Mouse (Mus musculus): ENCODE data around the gene Cdx4. TPM values are rescaled to one million over a fixed set of nuclear protein-coding genes. Genes with fewer than 3 reads are reported as not detected.

Gene Cdx4
- polyA plus RNA-seq, 1 experiment from 2014 or later = not detected

GRCm38 (mm10) chrX:103325900-103326299, 4.7 kb downstream of the Cdx4 start:
- ATAC-seq = no peak
- H3K27me3 ChIP-seq (replicated peaks; ENCODE audit: control insufficient read depth, insufficient read depth, low read length) = peaks cover 45% of the 10 kb centered on the region

GRCm38 (mm10) chrX:103329386-103329785, 8.2 kb downstream of the Cdx4 start:
- 70% methylated on average over 8 of the region's 8 CpGs for WGBS
- Histone ChIP-seq H3K36me3 (ENCODE audit: control insufficient read depth, insufficient read depth) (no peaks in the 10 kb centered on the region), H3K27ac (ENCODE audit: low read length) (no peak overlapping the region), H3K4me1 (replicated peaks; ENCODE audit: control insufficient read depth, insufficient read depth, low read length) (no peaks in the 10 kb centered on the region), H3K9ac (replicated peaks; ENCODE audit: low read depth, low read length) (no peak overlapping the region), H3K27me3 (replicated peaks; ENCODE audit: control insufficient read depth, insufficient read depth, low read length) (peaks cover 23% of the 10 kb centered on the region), H3K9me3 (ENCODE audit: control insufficient read depth, low read length) (no peaks in the 10 kb centered on the region), H3K4me3 (replicated peaks; ENCODE audit: low read length) (no peak overlapping the region), H3K4me2 (ENCODE audit: low read length) (no peak overlapping the region)
- ATAC-seq = no peak

More at GRCm38 (mm10) chrX:103325900-103326299, 4.7 kb downstream of the Cdx4 start:
- WGBS = 84% methylated on average over 3 of the region's 3 CpGs
- Histone ChIP-seq H3K9ac (replicated peaks; ENCODE audit: low read depth, low read length) (no peak overlapping the region), H3K27ac (ENCODE audit: low read length) (no peak overlapping the region), H3K9me3 (ENCODE audit: control insufficient read depth, low read length) (no peaks in the 10 kb centered on the region), H3K36me3 (ENCODE audit: control insufficient read depth, insufficient read depth) (no peaks in the 10 kb centered on the region), H3K4me2 (ENCODE audit: low read length) (no peak overlapping the region), H3K4me1 (replicated peaks; ENCODE audit: control insufficient read depth, insufficient read depth, low read length) (no peaks in the 10 kb centered on the region), H3K4me3 (replicated peaks; ENCODE audit: low read length) (no peak overlapping the region)

DNA sequence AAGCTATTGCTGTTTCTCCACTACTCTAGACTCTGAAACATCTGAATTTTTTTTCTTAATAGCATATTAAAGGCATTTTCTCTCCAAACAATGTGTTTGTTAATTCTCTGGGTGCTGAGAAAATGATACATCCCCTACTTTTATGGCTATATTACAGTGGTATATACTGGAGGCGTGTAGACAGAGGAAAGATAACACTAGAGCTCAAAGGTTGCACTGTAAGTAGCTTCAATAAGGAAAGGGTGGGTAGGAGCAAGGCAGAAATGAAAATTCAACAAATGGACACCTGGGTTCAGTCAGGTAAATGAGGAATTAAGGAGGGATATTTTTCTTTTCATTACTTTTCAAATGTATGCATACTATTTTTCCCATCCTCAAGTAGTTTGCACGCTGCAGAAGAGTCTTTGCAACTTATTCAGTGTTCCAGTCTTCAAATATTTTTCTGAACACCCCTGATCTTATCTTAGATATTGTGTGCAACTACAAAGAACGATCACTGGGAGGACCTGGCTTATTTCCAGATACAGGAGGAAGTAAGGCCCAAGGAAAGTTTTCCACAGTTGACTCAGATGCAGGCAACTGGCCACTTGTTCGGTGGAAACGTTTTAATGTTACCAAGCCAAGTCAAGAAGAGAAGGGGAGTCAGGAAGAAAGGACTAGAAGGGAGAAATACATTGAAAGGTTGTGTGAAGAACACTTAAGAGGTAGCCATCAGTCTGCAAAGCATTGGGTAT, 10.1 kb downstream of the Cdx4 start:
- WGBS = 82% methylated on average over 5 of the region's 5 CpGs
- H3K4me3 ChIP-seq (replicated peaks; ENCODE audit: low read length) = no peak overlapping the region
- no peaks in the 10 kb centered on the region for H3K36me3 ChIP-seq (ENCODE audit: control insufficient read depth, insufficient read depth)
- no peak overlapping the region for H3K4me2 ChIP-seq (ENCODE audit: low read length)
- no peak overlapping the region for H3K9ac ChIP-seq (replicated peaks; ENCODE audit: low read depth, low read length)
- H3K27me3 ChIP-seq (replicated peaks; ENCODE audit: control insufficient read depth, insufficient read depth, low read length) = peaks cover 15% of the 10 kb centered on the region
- no peak for ATAC-seq
- H3K27ac ChIP-seq (ENCODE audit: low read length) = no peak overlapping the region
- no peaks in the 10 kb centered on the region for H3K4me1 ChIP-seq (replicated peaks; ENCODE audit: control insufficient read depth, insufficient read depth, low read length)
- H3K9me3 ChIP-seq (ENCODE audit: control insufficient read depth, low read length) = no peaks in the 10 kb centered on the region

DNA sequence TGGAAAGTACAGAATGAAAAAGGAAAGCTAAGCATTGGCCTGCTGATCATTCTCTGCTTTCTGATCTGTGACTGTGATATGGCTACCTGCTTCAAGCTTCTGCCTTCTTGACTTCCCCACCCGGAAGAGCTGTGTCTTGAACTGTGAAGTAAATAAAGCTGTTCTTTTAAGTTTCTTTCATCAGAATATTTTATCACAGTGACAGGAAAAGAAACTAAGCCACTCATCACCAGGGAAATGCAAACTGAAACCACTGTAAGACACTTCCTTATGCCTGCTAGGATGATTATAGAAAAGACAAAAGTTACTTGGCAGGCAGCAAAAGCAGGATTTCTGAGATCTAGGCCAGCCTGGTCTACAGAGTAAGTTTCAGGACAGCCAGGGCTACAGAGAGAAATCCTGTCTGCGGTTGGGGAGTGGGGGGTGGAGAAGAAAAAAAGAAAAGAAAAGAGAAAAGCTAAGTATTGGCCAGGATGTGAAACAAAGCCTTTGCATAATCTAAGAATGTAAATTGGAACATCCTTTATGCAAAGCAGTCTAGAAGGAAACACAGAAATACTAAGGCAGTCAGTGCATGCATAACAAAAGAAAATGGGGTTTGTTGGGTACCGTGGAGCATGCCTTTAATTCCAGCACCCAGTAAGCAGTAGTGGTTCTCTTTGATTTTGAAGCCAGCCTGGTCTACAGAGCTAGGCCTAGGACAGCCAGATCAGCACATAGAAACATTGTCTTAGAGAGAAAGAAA, 20.3 kb downstream of the Cdx4 start:
- ATAC-seq = no peak
- H3K36me3 ChIP-seq (ENCODE audit: control insufficient read depth, insufficient read depth) = no peaks in the 10 kb centered on the region
- no peaks in the 10 kb centered on the region; the same call in 1 of the 2 replicates for H3K27me3 ChIP-seq (replicated peaks; ENCODE audit: control insufficient read depth, insufficient read depth, low read length)
- H3K4me2 ChIP-seq (ENCODE audit: low read length) = no peak overlapping the region
- no peak overlapping the region for H3K4me3 ChIP-seq (replicated peaks; ENCODE audit: low read length)
- no peaks in the 10 kb centered on the region for H3K9me3 ChIP-seq (ENCODE audit: control insufficient read depth, low read length)
- no peak overlapping the region for H3K9ac ChIP-seq (replicated peaks; ENCODE audit: low read depth, low read length)
- 54% methylated on average over 3 of the region's 3 CpGs for WGBS
- no peak overlapping the region for H3K27ac ChIP-seq (ENCODE audit: low read length)
- H3K4me1 ChIP-seq (replicated peaks; ENCODE audit: control insufficient read depth, insufficient read depth, low read length) = no peaks in the 10 kb centered on the region

- Histone ChIP-seq H3K9me3 (ENCODE audit: control insufficient read depth, low read length) (no peaks in the 10 kb centered on the region), H3K27me3 (replicated peaks; ENCODE audit: control insufficient read depth, insufficient read depth, low read length) (peaks cover 22% of the 10 kb centered on the region), H3K9ac (replicated peaks; ENCODE audit: low read depth, low read length) (0 out of 2 replicates have a peak overlapping the region, but pooled peaks have one; percentile 25), H3K4me2 (ENCODE audit: low read length) (peak overlapping the region; percentile 41), H3K4me3 (replicated peaks; ENCODE audit: low read length) (peak overlapping the region; percentile 56), H3K36me3 (ENCODE audit: control insufficient read depth, insufficient read depth) (no peaks in the 10 kb centered on the region), H3K4me1 (replicated peaks; ENCODE audit: control insufficient read depth, insufficient read depth, low read length) (no peaks in the 10 kb centered on the region), H3K27ac (ENCODE audit: low read length) (no peak overlapping the region)
- ATAC-seq = peak; percentile 18
- 41% methylated on average over 5 of the region's 5 CpGs for WGBS
Observed at GRCm38 (mm10) chrX:103355784-103356183, 34.6 kb downstream of the Cdx4 start.

DNA sequence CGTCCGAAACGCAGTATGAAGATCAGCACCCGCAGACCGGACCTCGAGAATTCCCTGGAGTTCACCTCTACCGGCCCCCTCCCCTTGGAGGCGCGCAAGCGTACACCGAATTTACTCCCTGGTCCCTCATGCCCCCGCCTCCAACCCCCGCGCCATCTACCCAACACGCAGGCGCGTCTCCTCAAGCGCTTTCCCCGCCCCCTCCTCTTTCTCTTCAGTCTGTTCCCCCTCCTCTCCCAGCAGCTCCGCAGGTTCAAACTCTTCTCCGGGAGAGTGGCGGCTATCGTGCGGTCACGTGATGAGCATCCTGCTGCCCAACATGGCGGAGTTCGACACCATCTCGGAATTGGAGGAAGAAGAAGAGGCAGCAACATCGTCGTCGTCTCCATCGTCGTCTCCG, 35.1 kb downstream of the Cdx4 start, which contains the start of gene Chic1:
Chic1 (plus strand) TSS at position 190 of the 400 bp plus-strand sequence.
- H3K4me1 ChIP-seq (replicated peaks; ENCODE audit: control insufficient read depth, insufficient read depth, low read length) = no peaks in the 10 kb centered on the region
- 17% methylated on average over 34 of the region's 34 CpGs for WGBS
- peak within 1 kb of the TSS; percentile 57 for H3K4me2 ChIP-seq (ENCODE audit: low read length)
- peak within 1 kb of the TSS; percentile 69 for H3K9ac ChIP-seq (replicated peaks; ENCODE audit: low read depth, low read length)
- H3K36me3 ChIP-seq (ENCODE audit: control insufficient read depth, insufficient read depth) = no peaks in the 10 kb centered on the region
- ATAC-seq = peak; percentile 97
- peaks cover 19% of the 10 kb centered on the region for H3K27me3 ChIP-seq (replicated peaks; ENCODE audit: control insufficient read depth, insufficient read depth, low read length)
- H3K4me3 ChIP-seq (replicated peaks; ENCODE audit: low read length) = peak within 1 kb of the TSS; percentile 56
- H3K9me3 ChIP-seq (ENCODE audit: control insufficient read depth, low read length) = no peaks in the 10 kb centered on the region
- 0 out of 2 replicates have a peak within 1 kb of the TSS, but pooled peaks have one; percentile 7 for H3K27ac ChIP-seq (ENCODE audit: low read length)

DNA sequence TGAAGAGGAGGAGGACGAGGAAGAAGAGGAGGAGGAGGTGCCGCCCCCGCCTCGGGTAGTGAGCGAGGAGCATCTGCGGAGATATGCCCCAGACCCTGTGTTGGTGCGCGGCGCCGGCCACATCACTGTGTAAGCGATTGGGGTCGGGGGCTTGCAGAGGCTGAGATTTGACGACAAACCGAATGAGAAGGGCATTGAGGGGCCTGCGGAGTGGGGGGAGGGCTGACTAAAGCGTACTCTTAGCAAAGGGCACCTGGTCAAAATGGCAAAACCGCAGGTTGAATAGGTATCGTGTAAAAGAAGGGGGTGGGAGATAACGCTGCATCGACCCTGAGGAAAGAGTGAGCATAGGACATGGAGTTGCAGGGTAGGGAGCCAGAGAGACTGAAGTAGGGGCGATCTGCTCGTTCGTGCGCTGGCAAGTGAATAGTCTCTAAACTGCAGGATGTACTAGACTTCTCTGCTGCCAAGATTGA, 35.6 kb downstream of the Cdx4 start:
- ATAC-seq = peak; percentile 81
- H3K36me3 ChIP-seq (ENCODE audit: control insufficient read depth, insufficient read depth) = no peaks in the 10 kb centered on the region
- 0 out of 2 replicates have a peak overlapping the region, but pooled peaks have one; percentile 6 for H3K27ac ChIP-seq (ENCODE audit: low read length)
- peak overlapping the region; percentile 57 for H3K4me2 ChIP-seq (ENCODE audit: low read length)
- H3K4me3 ChIP-seq (replicated peaks; ENCODE audit: low read length) = peak overlapping the region; percentile 56
- H3K4me1 ChIP-seq (replicated peaks; ENCODE audit: control insufficient read depth, insufficient read depth, low read length) = no peaks in the 10 kb centered on the region
- peaks cover 19% of the 10 kb centered on the region for H3K27me3 ChIP-seq (replicated peaks; ENCODE audit: control insufficient read depth, insufficient read depth, low read length)
- H3K9ac ChIP-seq (replicated peaks; ENCODE audit: low read depth, low read length) = peak overlapping the region; percentile 69
- no peaks in the 10 kb centered on the region for H3K9me3 ChIP-seq (ENCODE audit: control insufficient read depth, low read length)
- WGBS = 18% methylated on average over 24 of the region's 24 CpGs

DNA sequence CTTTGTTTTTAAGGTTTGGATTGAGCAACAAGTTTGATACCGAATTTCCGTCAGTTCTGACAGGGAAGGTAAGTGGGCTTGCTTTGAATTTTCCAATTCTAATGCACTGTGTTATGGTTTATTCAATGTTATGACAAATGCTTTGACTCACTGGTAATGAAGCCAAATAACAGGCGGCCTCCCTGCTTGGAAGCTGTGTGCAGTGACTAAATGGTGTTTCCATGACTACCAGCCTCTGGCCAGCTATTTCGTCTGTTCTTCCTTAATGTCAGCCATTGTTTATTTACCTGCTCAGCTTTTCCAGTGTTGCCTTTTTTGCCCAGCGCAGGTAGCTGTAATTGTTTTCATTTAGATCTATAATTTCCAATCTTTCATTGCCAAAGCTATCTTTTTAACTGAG, 45.0 kb downstream of the Cdx4 start:
- Histone ChIP-seq H3K4me2 (ENCODE audit: low read length) (no peak overlapping the region), H3K9ac (replicated peaks; ENCODE audit: low read depth, low read length) (no peak overlapping the region), H3K27ac (ENCODE audit: low read length) (no peak overlapping the region), H3K27me3 (replicated peaks; ENCODE audit: control insufficient read depth, insufficient read depth, low read length) (no peaks in the 10 kb centered on the region), H3K36me3 (ENCODE audit: control insufficient read depth, insufficient read depth) (no peaks in the 10 kb centered on the region), H3K4me3 (replicated peaks; ENCODE audit: low read length) (no peak overlapping the region), H3K9me3 (ENCODE audit: control insufficient read depth, low read length) (no peaks in the 10 kb centered on the region), H3K4me1 (replicated peaks; ENCODE audit: control insufficient read depth, insufficient read depth, low read length) (no peaks in the 10 kb centered on the region)
- WGBS = 36% methylated on average over 5 of the region's 5 CpGs
- 0 out of 2 replicates have a peak, but pooled peaks have one; percentile 45 for ATAC-seq

- Histone ChIP-seq H3K4me1 (replicated peaks; ENCODE audit: control insufficient read depth, insufficient read depth, low read length) (no peaks in the 10 kb centered on the region), H3K9me3 (ENCODE audit: control insufficient read depth, low read length) (no peaks in the 10 kb centered on the region), H3K4me2 (ENCODE audit: low read length) (no peak overlapping the region), H3K27ac (ENCODE audit: low read length) (no peak overlapping the region), H3K9ac (replicated peaks; ENCODE audit: low read depth, low read length) (no peak overlapping the region), H3K27me3 (replicated peaks; ENCODE audit: control insufficient read depth, insufficient read depth, low read length) (no peaks in the 10 kb centered on the region), H3K4me3 (replicated peaks; ENCODE audit: low read length) (no peak overlapping the region), H3K36me3 (ENCODE audit: control insufficient read depth, insufficient read depth) (no peaks in the 10 kb centered on the region)
- 70% methylated on average over 3 of the region's 3 CpGs for WGBS
- no peak for ATAC-seq
Observed at GRCm38 (mm10) chrX:103368650-103369049, 47.5 kb downstream of the Cdx4 start.

All from forebrain, embryonic 16.5 days (tissue).